Mouse (Mus musculus) ES-E14 (cell line): ENCODE measurements around the gene Tead2.

Source experiments
- CHD2 ChIP-seq: IDR thresholded peaks from 2 replicates; pipeline ENCODE4 v1.6.1; 2014; ENCODE audit warnings: mild to moderate bottlenecking, low read depth, low read length, inconsistent platforms
- HCFC1 ChIP-seq: IDR thresholded peaks from 2 replicates; pipeline ENCODE4 v1.6.1; 2012; ENCODE audit warnings: low read length, inconsistent platforms, borderline replicate concordance; ENCODE audit not compliant: insufficient read depth
- MAFK ChIP-seq: IDR thresholded peaks from 2 replicates; pipeline ENCODE4 v1.6.1; 2014; ENCODE audit warnings: mild to moderate bottlenecking, low read depth, low read length, inconsistent platforms; ENCODE audit not compliant: insufficient read depth
- ZNF384 ChIP-seq: IDR thresholded peaks from 2 replicates; pipeline ENCODE4 v1.6.1; 2012; ENCODE audit warnings: low read depth, low read length, inconsistent platforms

- TF ChIP-seq CHD2 (no peak), MAFK (no peak), ZNF384 (no peak), HCFC1 (no peak)
Observed at GRCm38 (mm10) chr7:45277136-45277760, 61.7 kb downstream of the Tead2 start, which contains the start of gene Slc6a21.
